Mouse (Mus musculus): ENCODE results near the gene Gm16181. TPM values are rescaled to one million over a fixed set of nuclear protein-coding genes. Genes with fewer than 3 reads are reported as not detected.

The Gm16181 gene
- total RNA-seq, 2 experiments from 2014 or later, result not detected

DNA sequence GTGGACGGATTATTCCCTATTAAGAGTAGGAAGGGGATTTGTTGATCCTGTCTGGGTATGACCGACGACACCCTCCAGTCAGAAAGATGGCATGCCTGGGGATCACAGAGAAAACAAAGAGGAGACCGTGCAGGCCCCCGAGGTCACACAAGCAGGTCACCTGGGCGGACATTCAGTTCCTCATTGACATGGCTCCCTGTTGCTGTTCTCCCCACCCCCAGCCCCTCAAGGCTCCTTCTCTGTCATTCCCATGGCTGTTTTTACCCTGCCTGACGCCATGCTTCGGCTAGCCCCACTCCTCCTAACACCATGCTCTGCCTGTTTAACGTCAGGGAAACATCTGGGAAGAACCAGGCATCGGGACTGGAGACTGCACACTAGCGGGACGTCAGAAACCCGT, 41.0 kb downstream of the Gm16181 start:
- no peak for ATAC-seq (replicated peaks; ENCODE audit: low FRiP score, poor library complexity, severe bottlenecking)

DNA sequence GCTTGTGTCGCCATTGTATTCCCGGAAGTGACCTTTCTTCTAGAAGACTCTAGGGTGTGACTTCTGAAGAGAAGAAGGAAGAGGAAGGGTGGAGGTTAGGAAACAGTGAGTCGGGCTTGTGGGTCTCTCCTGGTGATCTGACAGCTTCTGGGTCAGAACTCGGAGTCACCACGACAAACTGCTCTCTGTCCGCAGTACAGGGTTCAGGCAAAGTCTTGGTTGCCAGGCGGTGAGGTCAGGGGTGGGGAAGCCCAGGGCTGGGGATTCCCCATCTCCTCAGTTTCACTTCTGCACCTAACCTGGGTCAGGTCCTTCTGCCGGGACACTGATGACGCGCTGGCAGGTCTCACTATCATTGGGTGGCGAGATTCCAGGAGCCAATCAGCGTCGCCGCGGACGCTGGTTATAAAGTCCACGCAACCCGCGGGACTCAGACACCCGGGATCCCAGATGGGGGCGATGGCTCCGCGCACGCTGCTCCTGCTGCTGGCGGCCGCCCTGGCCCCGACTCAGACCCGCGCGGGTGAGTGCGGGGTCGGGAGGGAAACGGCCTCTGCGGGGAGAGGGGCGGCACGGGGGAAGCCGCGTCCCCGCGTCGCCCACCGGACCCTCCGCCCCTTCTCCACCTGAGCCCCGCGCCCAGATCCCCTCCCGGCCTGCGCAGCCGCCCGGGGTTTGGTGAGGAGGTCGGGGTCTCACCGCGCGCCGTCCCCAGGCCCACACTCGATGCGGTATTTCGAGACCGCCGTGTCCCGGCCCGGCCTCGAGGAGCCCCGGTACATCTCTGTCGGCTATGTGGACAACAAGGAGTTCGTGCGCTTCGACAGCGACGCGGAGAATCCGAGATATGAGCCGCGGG, 42.3 kb downstream of the Gm16181 start, which contains the start of gene H2-D1:
Gene H2-D1, plus strand, starts transcription at position 67 of the 859 bp plus-strand sequence.
- ATAC-seq (replicated peaks; ENCODE audit: low FRiP score, poor library complexity, severe bottlenecking), result peak; percentile 93

DNA sequence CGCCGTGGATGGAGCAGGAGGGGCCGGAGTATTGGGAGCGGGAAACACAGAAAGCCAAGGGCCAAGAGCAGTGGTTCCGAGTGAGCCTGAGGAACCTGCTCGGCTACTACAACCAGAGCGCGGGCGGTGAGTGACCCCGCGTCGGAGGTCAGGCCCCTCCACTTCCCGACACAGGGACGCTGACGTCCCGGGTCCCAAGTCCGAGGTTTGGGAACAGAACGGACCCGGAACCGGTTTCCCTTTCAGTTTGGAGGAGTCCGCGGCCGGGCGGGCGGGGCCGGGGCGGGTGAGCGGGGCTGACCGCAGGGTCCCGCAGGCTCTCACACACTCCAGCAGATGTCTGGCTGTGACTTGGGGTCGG, 42.9 kb downstream of the Gm16181 start:
- no peak; the same call in 1 of the 2 replicates for ATAC-seq (replicated peaks; ENCODE audit: low FRiP score, poor library complexity, severe bottlenecking)

DNA sequence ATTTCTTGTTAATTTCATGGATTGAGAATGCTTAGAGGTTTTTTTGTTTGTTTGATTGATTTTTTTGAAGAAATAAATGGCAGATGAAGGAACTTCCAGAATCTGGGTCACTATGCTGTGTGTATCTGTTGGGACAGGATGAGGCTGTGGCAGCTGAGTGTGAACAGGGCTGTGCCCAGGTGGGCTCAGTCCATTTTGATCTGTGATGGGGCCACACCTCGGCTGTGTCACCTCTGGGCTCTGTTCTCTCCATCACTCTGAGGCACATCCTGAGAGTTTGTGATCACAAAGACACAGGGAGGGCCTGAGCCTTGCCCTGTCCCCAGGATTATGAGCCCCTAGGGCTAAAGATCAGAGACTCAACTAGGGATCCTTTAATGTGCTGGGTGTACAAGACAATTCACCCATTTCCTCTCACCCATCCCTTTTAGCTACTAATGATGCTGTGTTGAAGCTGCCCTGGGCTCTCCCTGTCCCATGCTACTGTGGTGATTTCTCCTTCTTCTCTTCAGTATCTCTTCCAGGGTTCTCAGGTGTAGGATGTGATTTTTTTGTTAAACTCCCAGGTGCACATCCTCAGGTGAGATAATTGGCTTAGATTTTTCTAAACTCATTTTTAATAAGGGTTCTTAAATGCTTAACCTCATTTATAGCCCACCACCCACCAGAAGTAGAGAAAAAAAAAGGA, 46.9 kb downstream of the Gm16181 start:
- no peak for ATAC-seq (replicated peaks; ENCODE audit: low FRiP score, poor library complexity, severe bottlenecking)

DNA sequence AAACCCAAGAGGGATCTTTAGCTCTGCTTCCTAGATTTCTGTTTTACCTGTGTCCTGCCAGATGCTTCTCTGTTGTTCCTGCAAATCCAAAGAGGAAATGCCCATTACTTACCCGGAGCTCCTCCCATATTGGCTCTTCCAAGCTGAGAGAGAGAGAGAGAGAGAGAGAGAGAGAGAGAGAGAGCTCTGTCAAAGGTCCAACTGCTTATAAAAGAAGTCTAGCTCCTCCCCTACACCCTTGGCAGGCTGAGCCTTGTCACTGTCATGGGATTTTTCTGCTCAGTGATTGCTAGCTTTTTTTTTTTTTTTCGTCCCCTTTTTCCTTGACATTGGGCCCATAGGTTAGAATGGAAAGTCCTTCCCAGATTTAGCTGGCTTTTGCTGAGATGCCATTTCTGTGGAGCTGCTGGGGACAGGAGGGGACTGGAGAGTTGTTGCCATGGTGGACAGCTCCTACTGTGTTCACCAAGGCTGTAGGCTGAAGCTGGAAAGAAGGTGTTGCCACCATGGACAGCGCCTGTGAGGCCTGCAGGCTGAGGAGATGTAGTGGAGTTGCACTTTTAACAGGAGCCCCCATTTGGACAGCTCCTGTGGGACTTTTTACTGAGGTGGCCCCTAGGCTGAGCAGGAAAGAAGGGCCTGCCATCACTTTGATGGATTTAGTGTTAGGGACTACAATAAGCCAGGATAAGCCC, 49.2 kb downstream of the Gm16181 start:
- ATAC-seq (replicated peaks; ENCODE audit: low FRiP score, poor library complexity, severe bottlenecking), result no peak

DNA sequence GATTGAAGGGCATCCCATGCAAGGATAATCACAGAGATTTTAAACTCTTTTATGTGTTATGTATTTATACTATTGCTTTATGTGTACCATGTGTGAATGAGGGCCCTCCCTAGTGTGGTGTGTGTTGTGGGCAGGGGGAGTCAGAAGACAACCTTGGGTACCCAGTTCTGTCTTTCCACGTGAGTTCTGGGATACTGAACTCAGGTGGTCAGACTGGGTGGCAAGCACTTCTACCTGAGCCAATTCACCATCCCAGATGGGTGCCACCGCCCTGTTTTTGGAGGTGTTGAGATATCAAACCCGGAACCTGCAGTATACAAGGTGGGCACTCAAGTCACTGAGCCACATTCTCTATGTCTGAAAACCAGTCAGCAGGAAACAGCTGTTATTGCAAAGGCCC, 51.6 kb downstream of the Gm16181 start:
- ATAC-seq (replicated peaks; ENCODE audit: low FRiP score, poor library complexity, severe bottlenecking), result no peak

Other genes starting within 250 kb of the Gm16181 start
Only the 30 nearest of the 38 such genes appear.
- 2.3 TPM in 1 of 2 replicates, not detected in the other for gene Sapcd1, start 192.8 kb upstream of the Gm16181 start, total RNA-seq (2015; ENCODE audit: low replicate concordance)
- gene Sapcd1, start 192.8 kb upstream of the Gm16181 start, total RNA-seq (2017; ENCODE audit: low replicate concordance), result not detected in 2 replicates
- gene Msh5, start 174.1 kb upstream of the Gm16181 start, total RNA-seq (2015; ENCODE audit: low replicate concordance), result 0.38 and 1.5 TPM in 2 replicates
- 5.7 and 8.8 TPM in 2 replicates for gene Msh5, start 174.1 kb upstream of the Gm16181 start, total RNA-seq (2017; ENCODE audit: low replicate concordance)
- gene Clic1, start 170.9 kb upstream of the Gm16181 start, total RNA-seq (2015; ENCODE audit: low replicate concordance), result 74.6 and 85.9 TPM in 2 replicates
- 66.9 and 68.8 TPM in 2 replicates for gene Clic1, start 170.9 kb upstream of the Gm16181 start, total RNA-seq (2017; ENCODE audit: low replicate concordance)
- gene Ddah2, start 161.8 kb upstream of the Gm16181 start, total RNA-seq (2015; ENCODE audit: low replicate concordance), result 1.0 and 1.7 TPM in 2 replicates
- 2.2 TPM in 1 of 2 replicates, not detected in the other for gene Ddah2, start 161.8 kb upstream of the Gm16181 start, total RNA-seq (2017; ENCODE audit: low replicate concordance)
- not detected in 2 replicates for gene Ly6g6c, start 155.4 kb upstream of the Gm16181 start, total RNA-seq (2015; ENCODE audit: low replicate concordance)
- gene Ly6g6c, start 155.4 kb upstream of the Gm16181 start, total RNA-seq (2017; ENCODE audit: low replicate concordance), result not detected in 2 replicates
- gene Mpig6b, start 154.7 kb upstream of the Gm16181 start, total RNA-seq (2015; ENCODE audit: low replicate concordance), result 0.42 TPM in 1 of 2 replicates, not detected in the other
- gene Mpig6b, start 154.7 kb upstream of the Gm16181 start, total RNA-seq (2017; ENCODE audit: low replicate concordance), result not detected in 2 replicates
- not detected in 2 replicates for gene Ly6g6e, start 143.9 kb upstream of the Gm16181 start, total RNA-seq (2015; ENCODE audit: low replicate concordance)
- gene Ly6g6e, start 143.9 kb upstream of the Gm16181 start, total RNA-seq (2017; ENCODE audit: low replicate concordance), result not detected in 2 replicates
- gene Ly6g6d, start 142.8 kb upstream of the Gm16181 start, total RNA-seq (2015; ENCODE audit: low replicate concordance), result not detected in 2 replicates
- 1.4 TPM in 1 of 2 replicates, not detected in the other for gene Ly6g6d, start 142.8 kb upstream of the Gm16181 start, total RNA-seq (2017; ENCODE audit: low replicate concordance)
- gene Ly6g6f, start 135.2 kb upstream of the Gm16181 start, total RNA-seq (2015; ENCODE audit: low replicate concordance), result not detected in 2 replicates
- gene Ly6g6f, start 135.2 kb upstream of the Gm16181 start, total RNA-seq (2017; ENCODE audit: low replicate concordance), result not detected in 2 replicates
- gene Abhd16a, start 131.6 kb upstream of the Gm16181 start, total RNA-seq (2015; ENCODE audit: low replicate concordance), result 28.1 and 36.8 TPM in 2 replicates
- 33.3 and 63.0 TPM in 2 replicates for gene Abhd16a, start 131.6 kb upstream of the Gm16181 start, total RNA-seq (2017; ENCODE audit: low replicate concordance)
- not detected in 2 replicates for gene Ly6g5c, start 112.6 kb upstream of the Gm16181 start, total RNA-seq (2015; ENCODE audit: low replicate concordance)
- not detected in 2 replicates for gene Ly6g5c, start 112.6 kb upstream of the Gm16181 start, total RNA-seq (2017; ENCODE audit: low replicate concordance)
- gene Ly6g5b, start 105.4 kb upstream of the Gm16181 start, total RNA-seq (2015; ENCODE audit: low replicate concordance), result 7.7 TPM in 1 of 2 replicates, not detected in the other
- 0.34 TPM in 1 of 2 replicates, not detected in the other for gene Ly6g5b, start 105.4 kb upstream of the Gm16181 start, total RNA-seq (2017; ENCODE audit: low replicate concordance)
- gene Gpank1, start 99.4 kb upstream of the Gm16181 start, total RNA-seq (2015; ENCODE audit: low replicate concordance), result 10.9 and 14.8 TPM in 2 replicates
- gene Gpank1, start 99.4 kb upstream of the Gm16181 start, total RNA-seq (2017; ENCODE audit: low replicate concordance), result 15.8 and 20.4 TPM in 2 replicates
- gene Csnk2b, start 98.8 kb upstream of the Gm16181 start, total RNA-seq (2015; ENCODE audit: low replicate concordance), result 156 and 181 TPM in 2 replicates
- 76.5 and 112 TPM in 2 replicates for gene Csnk2b, start 98.8 kb upstream of the Gm16181 start, total RNA-seq (2017; ENCODE audit: low replicate concordance)
- 0.63 and 1.5 TPM in 2 replicates for gene D17H6S53E, start 94.5 kb upstream of the Gm16181 start, total RNA-seq (2015; ENCODE audit: low replicate concordance)
- gene D17H6S53E, start 94.5 kb upstream of the Gm16181 start, total RNA-seq (2017; ENCODE audit: low replicate concordance), result 2.6 and 2.8 TPM in 2 replicates
- not detected in 2 replicates for gene Apom, start 88.8 kb upstream of the Gm16181 start, total RNA-seq (2015; ENCODE audit: low replicate concordance)
- gene Apom, start 88.8 kb upstream of the Gm16181 start, total RNA-seq (2017; ENCODE audit: low replicate concordance), result 0.94 TPM in 1 of 2 replicates, not detected in the other
- 23.8 and 47.9 TPM in 2 replicates for gene Bag6, start 85.7 kb upstream of the Gm16181 start, total RNA-seq (2015; ENCODE audit: low replicate concordance)
- gene Bag6, start 85.7 kb upstream of the Gm16181 start, total RNA-seq (2017; ENCODE audit: low replicate concordance), result 48.1 and 71.4 TPM in 2 replicates
- gene Prrc2a, start 55.9 kb upstream of the Gm16181 start, total RNA-seq (2015; ENCODE audit: low replicate concordance), result 70.2 and 111 TPM in 2 replicates
- gene Prrc2a, start 55.9 kb upstream of the Gm16181 start, total RNA-seq (2017; ENCODE audit: low replicate concordance), result 15.1 and 22.6 TPM in 2 replicates
- gene Aif1, start 44.8 kb upstream of the Gm16181 start, total RNA-seq (2015; ENCODE audit: low replicate concordance), result 14.4 and 19.8 TPM in 2 replicates
- 8.7 and 15.8 TPM in 2 replicates for gene Aif1, start 44.8 kb upstream of the Gm16181 start, total RNA-seq (2017; ENCODE audit: low replicate concordance)
- gene Lst1, start 32.4 kb upstream of the Gm16181 start, total RNA-seq (2015; ENCODE audit: low replicate concordance), result 55.5 and 77.7 TPM in 2 replicates
- 32.2 and 57.3 TPM in 2 replicates for gene Lst1, start 32.4 kb upstream of the Gm16181 start, total RNA-seq (2017; ENCODE audit: low replicate concordance)
- 4.6 TPM in 1 of 2 replicates, not detected in the other for gene Ltb, start 26.4 kb upstream of the Gm16181 start, total RNA-seq (2015; ENCODE audit: low replicate concordance)
- 1.7 and 3.8 TPM in 2 replicates for gene Ltb, start 26.4 kb upstream of the Gm16181 start, total RNA-seq (2017; ENCODE audit: low replicate concordance)
- 10.7 and 19.2 TPM in 2 replicates for gene Tnf, start 18.8 kb upstream of the Gm16181 start, total RNA-seq (2015; ENCODE audit: low replicate concordance)
- 2.8 and 8.3 TPM in 2 replicates for gene Tnf, start 18.8 kb upstream of the Gm16181 start, total RNA-seq (2017; ENCODE audit: low replicate concordance)
- gene Lta, start 15.5 kb upstream of the Gm16181 start, total RNA-seq (2015; ENCODE audit: low replicate concordance), result not detected in 2 replicates
- gene Lta, start 15.5 kb upstream of the Gm16181 start, total RNA-seq (2017; ENCODE audit: low replicate concordance), result not detected in 2 replicates
- gene Atp6v1g2, start 12.8 kb downstream of the Gm16181 start, total RNA-seq (2015; ENCODE audit: low replicate concordance), result 1.0 and 2.7 TPM in 2 replicates
- 3.8 TPM in 1 of 2 replicates, not detected in the other for gene Atp6v1g2, start 12.8 kb downstream of the Gm16181 start, total RNA-seq (2017; ENCODE audit: low replicate concordance)
- gene Nfkbil1, start 15.0 kb downstream of the Gm16181 start, total RNA-seq (2015; ENCODE audit: low replicate concordance), result 0.58 and 1.0 TPM in 2 replicates
- 2.2 TPM in 1 of 2 replicates, not detected in the other for gene Nfkbil1, start 15.0 kb downstream of the Gm16181 start, total RNA-seq (2017; ENCODE audit: low replicate concordance)
- 65.7 and 80.5 TPM in 2 replicates for gene Ddx39b, start 20.9 kb downstream of the Gm16181 start, total RNA-seq (2015; ENCODE audit: low replicate concordance)
- 48.1 and 50.2 TPM in 2 replicates for gene Ddx39b, start 20.9 kb downstream of the Gm16181 start, total RNA-seq (2017; ENCODE audit: low replicate concordance)
- 117 and 224 TPM in 2 replicates for gene H2-D1, start 41.9 kb downstream of the Gm16181 start, total RNA-seq (2015; ENCODE audit: low replicate concordance)
- 217 and 402 TPM in 2 replicates for gene H2-D1, start 41.9 kb downstream of the Gm16181 start, total RNA-seq (2017; ENCODE audit: low replicate concordance)
- not detected in 2 replicates for gene H2-Q1, start 99.6 kb downstream of the Gm16181 start, total RNA-seq (2015; ENCODE audit: low replicate concordance)
- gene H2-Q1, start 99.6 kb downstream of the Gm16181 start, total RNA-seq (2017; ENCODE audit: low replicate concordance), result not detected in 2 replicates
- gene H2-Q2, start 121.4 kb downstream of the Gm16181 start, total RNA-seq (2015; ENCODE audit: low replicate concordance), result not detected in 2 replicates
- gene H2-Q2, start 121.4 kb downstream of the Gm16181 start, total RNA-seq (2017; ENCODE audit: low replicate concordance), result not detected in 2 replicates
- gene H2-Q4, start 158.8 kb downstream of the Gm16181 start, total RNA-seq (2015; ENCODE audit: low replicate concordance), result 3.6 and 5.6 TPM in 2 replicates
- gene H2-Q4, start 158.8 kb downstream of the Gm16181 start, total RNA-seq (2017; ENCODE audit: low replicate concordance), result 8.3 and 8.9 TPM in 2 replicates

All from erythroblast, adult 5-6 weeks (primary cell).